Mouse (Mus musculus) embryonic facial prominence, embryonic 12.5 days (tissue): ENCODE results near the gene Ercc6l. TPM values are rescaled to one million over a fixed set of nuclear protein-coding genes. Genes with fewer than 3 reads are reported as not detected.
"Not testable (repeated sequence)": the region's sequence is repeated elsewhere in the genome, so short reads cannot be mapped to it uniquely, and the experiment has no call there.

Experiments used
- ATAC-seq: fragments of 200-750 bp; cut with Nextera tagmentation; 2 replicates; pipeline ENCODE4 v1.8.0; 2017; ENCODE audit not compliant: insufficient number of reproducible peaks, insufficient read depth, low FRiP score, low TSS enrichment
- H3K27ac ChIP-seq: fragments of 300-500 bp; sonication (generic); 2 replicates; pipeline ENCODE4 v1.5.1; 2016; ENCODE audit warnings: mild to moderate bottlenecking
- H3K27me3 ChIP-seq: fragments of 300-500 bp; sonication (generic); 2 replicates; pipeline ENCODE4 v1.6.1; 2016; ENCODE audit warnings: mild to moderate bottlenecking, moderate library complexity
- H3K36me3 ChIP-seq: fragments of 300-500 bp; sonication (generic); 2 replicates; pipeline ENCODE4 v1.6.1; 2016; ENCODE audit warnings: mild to moderate bottlenecking
- H3K4me1 ChIP-seq: fragments of 300-500 bp; sonication (generic); 2 replicates; pipeline ENCODE4 v1.6.1; 2016
- H3K4me2 ChIP-seq: fragments of 300-500 bp; sonication (generic); replicated peaks from 2 replicates; pipeline ENCODE4 v1.6.1; 2016; ENCODE audit warnings: mild to moderate bottlenecking, moderate library complexity
- H3K4me3 ChIP-seq: fragments of 300-500 bp; sonication (generic); 2 replicates; pipeline ENCODE4 v1.5.1; 2016; ENCODE audit warnings: mild to moderate bottlenecking
- H3K9ac ChIP-seq: fragments of 300-500 bp; sonication (generic); 2 replicates; pipeline ENCODE4 v1.6.1; 2016; ENCODE audit warnings: mild to moderate bottlenecking, moderate library complexity
- H3K9me3 ChIP-seq: fragments of 300-500 bp; sonication (generic); 2 replicates; pipeline ENCODE4 v1.6.1; 2016; ENCODE audit warnings: mild to moderate bottlenecking, moderate library complexity
- WGBS: fragments of 180-500 bp; shearing (Covaris S2); methylation state at CpG from one replicate; pipeline ENCODE4 v1.1.7; 2016; 5-methylcytosine and 5-hydroxymethylcytosine counted together
- polyA plus RNA-seq: library from polyadenylated mRNA; unstranded; fragments of >200 nt; fragmentation: Nextera tagmentation; extraction: Ambion mirVana; gene quantifications from 2 replicates; pipeline ENCODE4 v1.2.1, GENCODE M21; 2016

Ercc6l gene
- polyA plus RNA-seq, 1 experiment from 2014 or later: 15.0 TPM

GRCm38 (mm10) chrX:102103830-102104229, 53.1 kb downstream of the Ercc6l start:
- H3K4me2 ChIP-seq, H3K36me3 ChIP-seq, H3K9ac ChIP-seq, H3K9me3 ChIP-seq, H3K4me1 ChIP-seq, H3K4me3 ChIP-seq, ATAC-seq, H3K27ac ChIP-seq, H3K27me3 ChIP-seq: not testable (repeated sequence)
- WGBS: 71% methylated on average over 2 of the region's 2 CpGs

GRCm38 (mm10) chrX:102101886-102102285, 55.0 kb downstream of the Ercc6l start:
- ATAC-seq: no peak
- H3K36me3 ChIP-seq: no peaks in the 10 kb centered on the region
- H3K4me2 ChIP-seq: no peak overlapping the region
- no peak overlapping the region for H3K9ac ChIP-seq
- H3K4me3 ChIP-seq: no peak overlapping the region
- no peak overlapping the region for H3K27ac ChIP-seq
- no peaks in the 10 kb centered on the region for H3K27me3 ChIP-seq
- H3K4me1 ChIP-seq: no peaks in the 10 kb centered on the region
- no peaks in the 10 kb centered on the region for H3K9me3 ChIP-seq
- 54% methylated on average over 7 of the region's 7 CpGs for WGBS

GRCm38 (mm10) chrX:102094381-102094904, 62.4 kb downstream of the Ercc6l start:
- H3K4me1 ChIP-seq: no peaks in the 10 kb centered on the region
- no peak overlapping the region for H3K9ac ChIP-seq
- no peak overlapping the region for H3K4me2 ChIP-seq
- 73% methylated on average over 7 of the region's 7 CpGs for WGBS
- no peaks in the 10 kb centered on the region for H3K36me3 ChIP-seq
- H3K9me3 ChIP-seq: no peaks in the 10 kb centered on the region
- ATAC-seq: no peak
- H3K27me3 ChIP-seq: no peaks in the 10 kb centered on the region
- no peak overlapping the region for H3K27ac ChIP-seq
- no peak overlapping the region for H3K4me3 ChIP-seq

Other genes starting within 250 kb of the Ercc6l start
- gene Rtl5, start 85.8 kb downstream of the Ercc6l start, polyA plus RNA-seq: 2.6 and 2.7 TPM in 2 replicates
- gene Pin4, start 37.6 kb downstream of the Ercc6l start, polyA plus RNA-seq: 73.9 and 77.7 TPM in 2 replicates
- 660 and 671 TPM in 2 replicates for gene Rps4x, start 32.3 kb upstream of the Ercc6l start, polyA plus RNA-seq
- 30.2 and 32.1 TPM in 2 replicates for gene Cited1, start 95.1 kb upstream of the Ercc6l start, polyA plus RNA-seq